Mouse (Mus musculus): ENCODE results near the gene Scd2. TPM values are rescaled to one million over a fixed set of nuclear protein-coding genes. Genes with fewer than 3 reads are reported as not detected.

Gene Scd2
- polyA plus RNA-seq, 1 experiment from 2014 or later, result 249 TPM

DNA sequence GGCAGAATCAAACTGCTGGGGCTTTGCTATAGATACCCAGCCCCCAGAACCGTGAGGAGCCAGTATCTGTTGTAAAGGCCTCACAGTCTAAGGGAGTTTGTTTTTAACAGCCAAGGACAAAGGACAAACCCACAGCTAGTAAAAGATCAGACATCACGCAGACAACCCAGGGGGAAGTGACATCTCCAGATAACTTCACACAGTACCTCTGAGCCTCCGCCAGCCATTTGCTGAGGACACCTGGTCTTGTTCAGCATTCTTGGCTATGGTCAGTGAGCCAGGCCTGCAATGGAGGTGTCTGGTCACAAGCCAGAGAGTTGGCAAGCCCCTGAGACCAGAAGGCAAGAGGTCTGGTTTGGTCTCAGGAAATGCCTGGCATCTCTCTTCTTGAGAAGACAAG lies 991 bp upstream of the Scd2 start:
- WGBS, result 52% methylated on average over 3 of the region's 3 CpGs
- Histone ChIP-seq H3K4me3 (peak overlapping the region; percentile 90), H3K27ac (peak overlapping the region; percentile 99), H3K9me3 (no peaks in the 10 kb centered on the region), H3K4me2 (peak overlapping the region; percentile 96), H3K27me3 (no peaks in the 10 kb centered on the region), H3K4me1 (replicated peaks) (peaks cover 46% of the 10 kb centered on the region), H3K36me3 (peaks cover 18% of the 10 kb centered on the region), H3K9ac (peak overlapping the region; percentile 74)
- no peak for ATAC-seq (ENCODE audit: low FRiP score)

DNA sequence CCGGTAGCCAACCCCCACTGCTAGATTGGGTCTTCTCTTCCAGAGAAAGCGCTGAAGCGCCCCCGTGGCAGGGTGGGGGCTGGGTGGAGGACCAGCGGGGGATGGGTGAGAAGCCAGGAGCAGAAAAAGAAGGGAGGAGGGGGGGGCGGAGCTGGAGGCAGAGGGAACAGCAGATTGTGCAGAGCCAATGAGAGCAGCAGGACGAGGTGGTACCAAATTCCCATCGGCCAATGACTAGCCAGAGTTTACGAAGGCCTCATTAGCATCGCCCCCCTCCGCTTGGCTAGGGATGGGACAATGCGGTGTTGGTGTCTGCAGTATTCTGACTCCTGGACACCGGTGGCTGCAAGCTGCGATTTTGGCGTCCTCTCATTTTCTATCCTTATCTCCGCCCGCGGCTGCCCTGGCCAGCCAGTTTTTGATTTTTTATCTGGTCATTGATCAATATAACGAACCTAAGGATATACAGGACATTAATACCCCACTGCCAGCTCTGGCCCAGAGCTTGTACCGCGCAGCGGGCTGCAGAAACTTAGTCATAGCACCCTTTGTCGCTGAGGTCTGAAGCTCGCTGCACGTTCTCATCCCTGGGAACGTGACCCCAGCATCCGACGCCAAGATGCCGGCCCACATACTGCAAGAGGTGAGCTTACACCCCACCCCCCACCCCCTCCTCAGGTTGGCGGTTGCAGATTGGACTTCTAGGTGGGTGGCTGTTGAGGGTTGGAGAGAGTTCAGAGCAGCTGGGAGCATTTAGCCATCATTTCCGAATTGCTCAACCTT lies 486 bp downstream of the Scd2 start:
- under 1% methylated on average over 30 of the region's 31 CpGs for WGBS
- peak; percentile 98 for ATAC-seq (ENCODE audit: low FRiP score)
- H3K4me1 ChIP-seq (replicated peaks), result peaks cover 61% of the 10 kb centered on the region

DNA sequence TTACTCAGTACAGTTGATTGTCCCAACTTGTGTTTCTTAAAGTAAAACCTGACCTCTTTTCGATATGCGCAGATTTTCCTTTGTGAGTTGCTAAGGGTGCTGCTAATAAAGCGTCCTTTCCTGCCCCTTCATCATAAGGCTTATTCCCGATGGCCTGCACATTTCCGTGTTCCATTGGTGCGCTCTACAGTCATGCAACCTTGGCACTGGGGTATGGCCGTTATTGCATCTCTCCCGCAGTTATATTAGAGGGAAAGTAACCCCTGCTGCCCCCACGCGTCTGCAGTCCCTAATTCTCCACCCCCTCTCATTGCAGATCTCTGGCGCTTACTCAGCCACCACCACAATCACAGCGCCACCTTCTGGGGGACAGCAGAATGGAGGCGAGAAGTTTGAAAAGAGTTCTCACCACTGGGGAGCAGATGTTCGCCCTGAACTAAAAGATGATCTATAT lies 1.1 kb downstream of the Scd2 start:
- Histone ChIP-seq H3K4me3 (peak overlapping the region; percentile 90), H3K9ac (peak overlapping the region; percentile 98), H3K27ac (peak overlapping the region; percentile 99), H3K36me3 (peaks cover 39% of the 10 kb centered on the region), H3K4me2 (peak overlapping the region; percentile 96), H3K27me3 (no peaks in the 10 kb centered on the region), H3K4me1 (replicated peaks) (peaks cover 68% of the 10 kb centered on the region), H3K9me3 (no peaks in the 10 kb centered on the region)
- peak; percentile 30; the same call in 1 of the 2 replicates for ATAC-seq (ENCODE audit: low FRiP score)
- under 1% methylated on average over 14 of the region's 14 CpGs for WGBS

More for the DNA sequence above, 486 bp downstream of the Scd2 start:
- Histone ChIP-seq H3K9me3 (no peaks in the 10 kb centered on the region), H3K27ac (peak overlapping the region; percentile 99), H3K9ac (peak overlapping the region; percentile 98), H3K27me3 (no peaks in the 10 kb centered on the region), H3K36me3 (peaks cover 32% of the 10 kb centered on the region), H3K4me3 (peak overlapping the region; percentile 90), H3K4me2 (peak overlapping the region; percentile 96)

DNA sequence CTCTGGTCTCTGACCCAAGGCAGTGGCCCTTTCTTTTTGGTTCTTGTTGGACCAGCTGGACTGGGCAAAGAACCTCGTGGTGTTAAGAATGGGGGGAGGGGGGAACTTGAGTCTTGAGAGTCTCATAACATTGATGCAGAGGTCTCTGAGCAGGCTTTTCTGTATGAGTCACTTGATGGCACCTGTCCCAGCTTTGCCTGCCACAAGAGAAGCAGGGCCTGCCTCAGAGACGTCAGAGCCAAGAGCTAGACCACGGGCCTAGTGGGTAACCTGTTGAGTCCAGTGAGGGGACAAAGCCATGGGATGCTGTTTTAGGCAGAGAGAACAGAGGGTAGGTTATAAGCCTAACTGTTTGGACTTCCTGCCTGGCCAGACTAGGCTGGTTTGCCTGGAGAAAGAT lies 1.8 kb downstream of the Scd2 start:
- H3K4me1 ChIP-seq (replicated peaks), result peaks cover 74% of the 10 kb centered on the region

GRCm38 (mm10) chr19:44295741-44296140 lies 2.3 kb downstream of the Scd2 start:
- peak overlapping the region; percentile 90 for H3K4me3 ChIP-seq
- peaks cover 50% of the 10 kb centered on the region for H3K36me3 ChIP-seq
- H3K9ac ChIP-seq, result peak overlapping the region; percentile 98
- WGBS, result 3% methylated on average over 4 of the region's 4 CpGs
- no peaks in the 10 kb centered on the region for H3K9me3 ChIP-seq
- H3K4me2 ChIP-seq, result peak overlapping the region; percentile 96
- H3K27ac ChIP-seq, result peak overlapping the region; percentile 56; the same call in 1 of the 2 replicates
- no peaks in the 10 kb centered on the region for H3K27me3 ChIP-seq
- peaks cover 79% of the 10 kb centered on the region for H3K4me1 ChIP-seq (replicated peaks)
- ATAC-seq (ENCODE audit: low FRiP score), result no peak

More for the DNA sequence above, 1.8 kb downstream of the Scd2 start:
- Histone ChIP-seq H3K4me2 (peak overlapping the region; percentile 96), H3K9ac (peak overlapping the region; percentile 98), H3K9me3 (no peaks in the 10 kb centered on the region), H3K27ac (peak overlapping the region; percentile 56), H3K36me3 (peaks cover 45% of the 10 kb centered on the region), H3K4me3 (peak overlapping the region; percentile 90), H3K27me3 (no peaks in the 10 kb centered on the region)
- no peak for ATAC-seq (ENCODE audit: low FRiP score)
- WGBS, result 5% methylated on average over 3 of the region's 3 CpGs

DNA sequence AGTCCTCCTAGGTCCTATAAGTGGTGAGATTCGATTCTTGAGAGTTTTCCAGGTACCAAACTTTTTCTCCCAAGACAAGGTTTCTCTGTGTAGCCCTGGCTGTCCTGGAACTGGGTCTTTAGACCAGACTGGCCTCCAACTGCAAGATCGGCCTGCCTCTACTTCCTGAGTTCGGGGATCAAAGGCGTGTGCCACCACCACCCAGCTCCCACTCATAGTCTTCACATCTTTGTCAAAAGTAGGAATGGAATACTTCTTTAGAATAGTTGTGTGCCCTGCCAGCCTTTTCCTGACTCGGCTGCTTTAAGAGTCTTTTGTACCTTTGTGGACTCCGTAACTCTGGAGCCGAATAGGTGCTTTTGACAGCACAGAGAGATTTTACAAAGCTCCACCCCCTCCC lies 2.7 kb downstream of the Scd2 start:
- Histone ChIP-seq H3K27ac (peak overlapping the region; percentile 56; the same call in 1 of the 2 replicates), H3K36me3 (peaks cover 55% of the 10 kb centered on the region)

DNA sequence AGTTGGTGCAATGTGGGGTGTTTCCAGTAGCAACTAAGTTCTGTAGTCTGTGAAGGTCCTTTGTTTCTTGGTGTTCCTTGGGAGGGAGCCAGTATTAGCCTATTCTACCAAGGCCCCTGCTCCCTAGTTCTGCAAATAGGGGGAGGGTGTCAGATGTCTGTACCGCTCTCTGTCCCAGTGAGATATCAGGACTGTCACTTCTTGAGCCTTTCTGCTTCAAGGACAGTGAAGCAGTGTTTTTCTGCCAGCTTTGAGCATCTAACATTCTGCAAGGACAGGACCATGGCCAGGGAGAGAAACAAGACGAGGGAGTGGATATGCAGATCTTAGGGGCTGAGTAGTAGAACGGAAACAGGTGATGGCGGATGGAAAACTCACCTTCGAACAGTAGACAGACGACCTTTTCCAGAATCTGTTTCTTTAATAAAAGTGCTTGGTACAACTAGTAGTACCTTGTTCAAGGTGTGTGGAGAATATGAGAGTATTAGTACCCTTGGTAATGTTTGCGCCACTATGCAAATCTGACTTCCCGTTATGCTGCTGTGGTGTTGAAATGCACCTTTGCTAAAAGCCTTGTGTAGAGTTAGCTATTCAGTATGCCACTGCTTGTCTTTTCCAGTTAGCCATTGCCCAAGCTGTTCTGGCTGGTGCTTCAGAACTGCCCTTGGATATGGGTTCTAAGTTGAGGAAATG lies 3.7 kb downstream of the Scd2 start:
- H3K4me1 ChIP-seq (replicated peaks), result peaks cover 80% of the 10 kb centered on the region
- peak overlapping the region; percentile 56 for H3K27ac ChIP-seq
- H3K9ac ChIP-seq, result peak overlapping the region; percentile 98
- H3K36me3 ChIP-seq, result peaks cover 65% of the 10 kb centered on the region
- 62% methylated on average over 8 of the region's 8 CpGs for WGBS
- ATAC-seq (ENCODE audit: low FRiP score), result no peak
- H3K27me3 ChIP-seq, result no peaks in the 10 kb centered on the region
- H3K4me3 ChIP-seq, result peak overlapping the region; percentile 90
- no peaks in the 10 kb centered on the region for H3K9me3 ChIP-seq
- peak overlapping the region; percentile 96 for H3K4me2 ChIP-seq

More for the DNA sequence above, 2.7 kb downstream of the Scd2 start:
- no peaks in the 10 kb centered on the region for H3K9me3 ChIP-seq
- peaks cover 82% of the 10 kb centered on the region for H3K4me1 ChIP-seq (replicated peaks)
- ATAC-seq (ENCODE audit: low FRiP score), result no peak
- peak overlapping the region; percentile 98 for H3K9ac ChIP-seq
- peak overlapping the region; percentile 90 for H3K4me3 ChIP-seq
- no peaks in the 10 kb centered on the region for H3K27me3 ChIP-seq
- peak overlapping the region; percentile 96 for H3K4me2 ChIP-seq
- 22% methylated on average over 7 of the region's 7 CpGs for WGBS

- H3K36me3 ChIP-seq, result peaks cover 71% of the 10 kb centered on the region
- H3K9ac ChIP-seq, result peak overlapping the region; percentile 98
- H3K4me3 ChIP-seq, result peak overlapping the region; percentile 90
- 78% methylated on average over 9 of the region's 9 CpGs for WGBS
- peak overlapping the region; percentile 96 for H3K4me2 ChIP-seq
- H3K27ac ChIP-seq, result peak overlapping the region; percentile 56; the same call in 1 of the 2 replicates
- H3K4me1 ChIP-seq (replicated peaks), result peaks cover 79% of the 10 kb centered on the region
- ATAC-seq (ENCODE audit: low FRiP score), result no peak
- H3K9me3 ChIP-seq, result no peaks in the 10 kb centered on the region
- no peaks in the 10 kb centered on the region for H3K27me3 ChIP-seq
Observed at GRCm38 (mm10) chr19:44297862-44298261, 4.4 kb downstream of the Scd2 start.

- Histone ChIP-seq H3K4me2 (peak overlapping the region; percentile 96), H3K27ac (no peak overlapping the region), H3K9ac (peak overlapping the region; percentile 98), H3K4me1 (replicated peaks) (peaks cover 76% of the 10 kb centered on the region), H3K4me3 (peak overlapping the region; percentile 90), H3K27me3 (no peaks in the 10 kb centered on the region), H3K9me3 (no peaks in the 10 kb centered on the region), H3K36me3 (peaks cover 84% of the 10 kb centered on the region)
- 84% methylated on average over 9 of the region's 9 CpGs for WGBS
- ATAC-seq (ENCODE audit: low FRiP score), result no peak
Observed at GRCm38 (mm10) chr19:44299078-44299477, 5.6 kb downstream of the Scd2 start.

GRCm38 (mm10) chr19:44299902-44300301 lies 6.4 kb downstream of the Scd2 start:
- peak overlapping the region; percentile 30; the same call in 1 of the 2 replicates for H3K27ac ChIP-seq
- H3K4me3 ChIP-seq, result peak overlapping the region; percentile 11; the same call in 1 of the 2 replicates
- no peaks in the 10 kb centered on the region for H3K27me3 ChIP-seq
- H3K4me2 ChIP-seq, result peak overlapping the region; percentile 96
- H3K9ac ChIP-seq, result peak overlapping the region; percentile 30
- ATAC-seq (ENCODE audit: low FRiP score), result no peak
- H3K9me3 ChIP-seq, result no peaks in the 10 kb centered on the region
- 79% methylated on average over 6 of the region's 6 CpGs for WGBS
- H3K4me1 ChIP-seq (replicated peaks), result peaks cover 83% of the 10 kb centered on the region
- H3K36me3 ChIP-seq, result peaks cover 92% of the 10 kb centered on the region

GRCm38 (mm10) chr19:44300520-44300919 lies 7.0 kb downstream of the Scd2 start:
- no peak for ATAC-seq (ENCODE audit: low FRiP score)
- no peaks in the 10 kb centered on the region for H3K27me3 ChIP-seq
- H3K4me2 ChIP-seq, result peak overlapping the region; percentile 96
- WGBS, result 78% methylated on average over 7 of the region's 7 CpGs
- H3K36me3 ChIP-seq, result peaks cover 98% of the 10 kb centered on the region
- peak overlapping the region; percentile 30; the same call in 1 of the 2 replicates for H3K27ac ChIP-seq
- H3K4me1 ChIP-seq (replicated peaks), result peaks cover 82% of the 10 kb centered on the region
- H3K9me3 ChIP-seq, result no peaks in the 10 kb centered on the region
- peak overlapping the region; percentile 11 for H3K4me3 ChIP-seq
- H3K9ac ChIP-seq, result peak overlapping the region; percentile 30; the same call in 1 of the 2 replicates

- peaks cover 100% of the 10 kb centered on the region for H3K36me3 ChIP-seq
- no peaks in the 10 kb centered on the region for H3K9me3 ChIP-seq
- peaks cover 79% of the 10 kb centered on the region for H3K4me1 ChIP-seq (replicated peaks)
- peak overlapping the region; percentile 9; the same call in 1 of the 2 replicates for H3K4me3 ChIP-seq
- WGBS, result 64% methylated on average over 16 of the region's 16 CpGs
- ATAC-seq (ENCODE audit: low FRiP score), result no peak
- no peaks in the 10 kb centered on the region for H3K27me3 ChIP-seq
- no peak overlapping the region for H3K27ac ChIP-seq
- H3K4me2 ChIP-seq, result peak overlapping the region; percentile 96; the same call in 1 of the 2 replicates
- H3K9ac ChIP-seq, result peak overlapping the region; percentile 43; the same call in 1 of the 2 replicates
Observed at GRCm38 (mm10) chr19:44301176-44301575, 7.7 kb downstream of the Scd2 start.

Data from hindbrain, embryonic 13.5 days (tissue).